Mouse (Mus musculus): ENCODE measurements around the gene Alkbh6. TPM values are rescaled to one million over a fixed set of nuclear protein-coding genes. Genes with fewer than 3 reads are reported as not detected.

The Alkbh6 gene
- polyA plus RNA-seq (2016; fragmentation: Nextera tagmentation; extraction: Ambion mirVana) = 101 TPM in 2 replicates

- ATAC-seq (ENCODE audit: insufficient number of reproducible peaks, insufficient read depth, low FRiP score, low TSS enrichment, low read depth) = peak; percentile 99
- Histone ChIP-seq H3K9me3 (no peaks in the 10 kb centered on the region), H3K27ac (peak within 1 kb of the TSS; percentile 72), H3K4me1 (replicated peaks) (peaks cover 18% of the 10 kb centered on the region), H3K4me3 (replicated peaks) (peak within 1 kb of the TSS; percentile 69), H3K9ac (replicated peaks) (peak within 1 kb of the TSS; percentile 74), H3K27me3 (no peaks in the 10 kb centered on the region), H3K4me2 (peak within 1 kb of the TSS; percentile 91), H3K36me3 (peaks cover 61% of the 10 kb centered on the region)
- WGBS = 4% methylated on average over 27 of the region's 27 CpGs
Measured at GRCm38 (mm10) chr7:30308076-30309005, at the start of gene Alkbh6. Gene Alkbh6 (plus strand): TSS chr7:30308717.

- Histone ChIP-seq H3K27ac (no peak overlapping the region), H3K4me1 (replicated peaks) (no peaks in the 10 kb centered on the region), H3K9ac (replicated peaks) (no peak overlapping the region), H3K9me3 (no peaks in the 10 kb centered on the region), H3K36me3 (peaks cover 37% of the 10 kb centered on the region), H3K4me2 (no peak overlapping the region), H3K4me3 (replicated peaks) (no peak overlapping the region), H3K27me3 (no peaks in the 10 kb centered on the region)
- 87% methylated on average over 2 of the region's 2 CpGs for WGBS
- ATAC-seq (ENCODE audit: insufficient number of reproducible peaks, insufficient read depth, low FRiP score, low TSS enrichment, low read depth) = no peak
Measured at GRCm38 (mm10) chr7:30265041-30265440, 43.5 kb upstream of the Alkbh6 start.

GRCm38 (mm10) chr7:30265531-30265930 lies 43.0 kb upstream of the Alkbh6 start:
- 94% methylated on average over 5 of the region's 5 CpGs for WGBS
- no peaks in the 10 kb centered on the region for H3K27me3 ChIP-seq
- H3K4me2 ChIP-seq = no peak overlapping the region
- ATAC-seq (ENCODE audit: insufficient number of reproducible peaks, insufficient read depth, low FRiP score, low TSS enrichment, low read depth) = no peak
- H3K9ac ChIP-seq (replicated peaks) = no peak overlapping the region
- no peak overlapping the region for H3K27ac ChIP-seq
- H3K9me3 ChIP-seq = no peaks in the 10 kb centered on the region
- no peak overlapping the region for H3K4me3 ChIP-seq (replicated peaks)
- no peaks in the 10 kb centered on the region for H3K4me1 ChIP-seq (replicated peaks)
- peaks cover 42% of the 10 kb centered on the region for H3K36me3 ChIP-seq

GRCm38 (mm10) chr7:30265935-30266334 lies 42.6 kb upstream of the Alkbh6 start:
- no peak overlapping the region for H3K9ac ChIP-seq (replicated peaks)
- H3K4me2 ChIP-seq = no peak overlapping the region
- H3K9me3 ChIP-seq = no peaks in the 10 kb centered on the region
- H3K27ac ChIP-seq = no peak overlapping the region
- H3K4me3 ChIP-seq (replicated peaks) = no peak overlapping the region
- H3K4me1 ChIP-seq (replicated peaks) = no peaks in the 10 kb centered on the region
- H3K27me3 ChIP-seq = no peaks in the 10 kb centered on the region
- 91% methylated on average over 7 of the region's 7 CpGs for WGBS
- no peak for ATAC-seq (ENCODE audit: insufficient number of reproducible peaks, insufficient read depth, low FRiP score, low TSS enrichment, low read depth)
- peaks cover 45% of the 10 kb centered on the region for H3K36me3 ChIP-seq

GRCm38 (mm10) chr7:30266780-30267179 lies 41.7 kb upstream of the Alkbh6 start:
- ATAC-seq (ENCODE audit: insufficient number of reproducible peaks, insufficient read depth, low FRiP score, low TSS enrichment, low read depth) = no peak
- Histone ChIP-seq H3K27me3 (no peaks in the 10 kb centered on the region), H3K4me3 (replicated peaks) (no peak overlapping the region), H3K4me1 (replicated peaks) (no peaks in the 10 kb centered on the region), H3K4me2 (no peak overlapping the region), H3K9me3 (no peaks in the 10 kb centered on the region), H3K9ac (replicated peaks) (no peak overlapping the region), H3K36me3 (peaks cover 45% of the 10 kb centered on the region), H3K27ac (no peak overlapping the region)
- WGBS = 92% methylated on average over 3 of the region's 3 CpGs

- H3K9me3 ChIP-seq = no peaks in the 10 kb centered on the region
- no peak overlapping the region for H3K4me2 ChIP-seq
- no peak for ATAC-seq (ENCODE audit: insufficient number of reproducible peaks, insufficient read depth, low FRiP score, low TSS enrichment, low read depth)
- H3K9ac ChIP-seq (replicated peaks) = 0 out of 2 replicates have a peak overlapping the region, but pooled peaks have one; percentile 8
- H3K4me1 ChIP-seq (replicated peaks) = no peaks in the 10 kb centered on the region
- 90% methylated on average over 4 of the region's 4 CpGs for WGBS
- no peak overlapping the region for H3K4me3 ChIP-seq (replicated peaks)
- H3K27ac ChIP-seq = no peak overlapping the region
- H3K36me3 ChIP-seq = peaks cover 51% of the 10 kb centered on the region
- no peaks in the 10 kb centered on the region for H3K27me3 ChIP-seq
Measured at GRCm38 (mm10) chr7:30269641-30270040, 38.9 kb upstream of the Alkbh6 start.

GRCm38 (mm10) chr7:30274383-30274782 lies 34.1 kb upstream of the Alkbh6 start:
- peaks cover 2% of the 10 kb centered on the region; the same call in 1 of the 2 replicates for H3K4me1 ChIP-seq (replicated peaks)
- H3K36me3 ChIP-seq = peaks cover 30% of the 10 kb centered on the region
- no peaks in the 10 kb centered on the region for H3K9me3 ChIP-seq
- no peaks in the 10 kb centered on the region for H3K27me3 ChIP-seq
- H3K4me2 ChIP-seq = no peak overlapping the region
- ATAC-seq (ENCODE audit: insufficient number of reproducible peaks, insufficient read depth, low FRiP score, low TSS enrichment, low read depth) = no peak
- 65% methylated on average over 6 of the region's 6 CpGs for WGBS
- no peak overlapping the region for H3K27ac ChIP-seq
- no peak overlapping the region for H3K4me3 ChIP-seq (replicated peaks)
- H3K9ac ChIP-seq (replicated peaks) = no peak overlapping the region

GRCm38 (mm10) chr7:30278911-30279310 lies 29.6 kb upstream of the Alkbh6 start:
- no peak for ATAC-seq (ENCODE audit: insufficient number of reproducible peaks, insufficient read depth, low FRiP score, low TSS enrichment, low read depth)
- Histone ChIP-seq H3K4me3 (replicated peaks) (no peak overlapping the region), H3K27ac (no peak overlapping the region), H3K9ac (replicated peaks) (no peak overlapping the region), H3K4me1 (replicated peaks) (peaks cover 14% of the 10 kb centered on the region), H3K27me3 (no peaks in the 10 kb centered on the region), H3K36me3 (no peaks in the 10 kb centered on the region), H3K9me3 (no peaks in the 10 kb centered on the region), H3K4me2 (peak overlapping the region; percentile 82; the same call in 1 of the 2 replicates)
- 47% methylated on average over 2 of the region's 2 CpGs for WGBS

- Histone ChIP-seq H3K9me3 (no peaks in the 10 kb centered on the region), H3K4me1 (replicated peaks) (peaks cover 14% of the 10 kb centered on the region), H3K4me2 (peak overlapping the region; percentile 82), H3K27me3 (no peaks in the 10 kb centered on the region), H3K36me3 (no peaks in the 10 kb centered on the region), H3K27ac (peak overlapping the region; percentile 95), H3K4me3 (replicated peaks) (peak overlapping the region; percentile 78), H3K9ac (replicated peaks) (peak overlapping the region; percentile 57)
- no peak for ATAC-seq (ENCODE audit: insufficient number of reproducible peaks, insufficient read depth, low FRiP score, low TSS enrichment, low read depth)
- 1% methylated on average over 6 of the region's 6 CpGs for WGBS
Measured at GRCm38 (mm10) chr7:30279536-30279935, 29.0 kb upstream of the Alkbh6 start.

- Histone ChIP-seq H3K9ac (replicated peaks) (peak within 1 kb of the TSS; percentile 57), H3K4me1 (replicated peaks) (peaks cover 14% of the 10 kb centered on the region), H3K27me3 (no peaks in the 10 kb centered on the region), H3K27ac (peak within 1 kb of the TSS; percentile 95), H3K4me3 (replicated peaks) (peak within 1 kb of the TSS; percentile 78), H3K4me2 (peak within 1 kb of the TSS; percentile 82), H3K36me3 (no peaks in the 10 kb centered on the region), H3K9me3 (no peaks in the 10 kb centered on the region)
- peak; percentile 91 for ATAC-seq (ENCODE audit: insufficient number of reproducible peaks, insufficient read depth, low FRiP score, low TSS enrichment, low read depth)
- WGBS = under 1% methylated on average over 48 of the region's 49 CpGs
Measured at GRCm38 (mm10) chr7:30279951-30280669, 28.4 kb upstream of the Alkbh6 start, which contains the start of the genes Thap8 and Wdr62. Gene Thap8 (plus strand): TSS chr7:30280094. Gene Wdr62 (minus strand): TSS chr7:30280419.

GRCm38 (mm10) chr7:30280670-30281138 lies 27.8 kb upstream of the Alkbh6 start:
- under 1% methylated on average over 20 of the region's 20 CpGs for WGBS

More at GRCm38 (mm10) chr7:30280670-30281138, 27.8 kb upstream of the Alkbh6 start:
- H3K27me3 ChIP-seq = no peaks in the 10 kb centered on the region
- no peaks in the 10 kb centered on the region for H3K9me3 ChIP-seq
- peak overlapping the region; percentile 82 for H3K4me2 ChIP-seq
- H3K9ac ChIP-seq (replicated peaks) = peak overlapping the region; percentile 44
- peak overlapping the region; percentile 78 for H3K4me3 ChIP-seq (replicated peaks)
- peak; percentile 85 for ATAC-seq (ENCODE audit: insufficient number of reproducible peaks, insufficient read depth, low FRiP score, low TSS enrichment, low read depth)
- peak overlapping the region; percentile 95 for H3K27ac ChIP-seq
- H3K36me3 ChIP-seq = no peaks in the 10 kb centered on the region
- peaks cover 14% of the 10 kb centered on the region for H3K4me1 ChIP-seq (replicated peaks)
